Mouse (Mus musculus): ENCODE results near the gene Nabp1.

Gene Nabp1

DNA sequence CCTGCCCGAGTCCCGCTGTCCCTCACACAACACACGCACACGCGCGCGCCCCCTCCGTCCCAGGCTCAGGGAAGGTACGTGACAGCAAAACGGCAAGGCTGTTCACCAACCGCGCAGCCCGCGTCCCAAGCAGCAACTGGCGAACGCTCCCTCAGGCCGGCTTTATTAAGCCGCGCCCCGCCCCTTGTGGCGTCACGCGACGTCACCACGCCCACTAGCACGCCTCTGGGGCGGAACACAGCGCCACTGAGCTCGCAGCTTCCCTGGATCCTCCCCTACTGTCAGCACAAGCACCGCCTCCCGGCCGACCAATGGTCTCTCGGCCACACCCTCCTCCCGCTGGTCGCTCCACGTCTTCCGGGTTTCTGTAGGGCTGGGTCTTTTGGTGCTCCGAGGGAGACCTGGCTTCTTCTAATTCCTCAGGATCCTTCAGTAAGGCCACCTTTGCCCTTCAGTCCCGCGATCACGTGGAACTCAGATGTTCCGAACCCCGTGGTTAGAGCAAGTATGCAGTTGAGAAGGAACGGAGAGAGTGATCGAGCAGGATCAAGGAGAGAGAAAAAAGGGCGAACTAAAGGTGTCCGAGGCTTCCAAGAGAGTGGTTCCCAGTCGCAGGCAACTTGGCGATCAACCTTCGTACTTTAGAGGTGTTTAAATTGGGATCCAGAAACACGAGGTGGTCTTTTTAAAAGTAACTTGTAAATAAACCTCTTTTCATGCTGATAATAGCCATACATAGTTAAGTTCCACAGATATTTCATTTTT is at the start of gene Nabp1:
Gene Nabp1, minus strand, starts transcription at position 164 of the 765 bp plus-strand sequence.
- DNase-seq (ENCODE audit: low spot score in 2 of 2), result peak; percentile 98 to 99

DNA sequence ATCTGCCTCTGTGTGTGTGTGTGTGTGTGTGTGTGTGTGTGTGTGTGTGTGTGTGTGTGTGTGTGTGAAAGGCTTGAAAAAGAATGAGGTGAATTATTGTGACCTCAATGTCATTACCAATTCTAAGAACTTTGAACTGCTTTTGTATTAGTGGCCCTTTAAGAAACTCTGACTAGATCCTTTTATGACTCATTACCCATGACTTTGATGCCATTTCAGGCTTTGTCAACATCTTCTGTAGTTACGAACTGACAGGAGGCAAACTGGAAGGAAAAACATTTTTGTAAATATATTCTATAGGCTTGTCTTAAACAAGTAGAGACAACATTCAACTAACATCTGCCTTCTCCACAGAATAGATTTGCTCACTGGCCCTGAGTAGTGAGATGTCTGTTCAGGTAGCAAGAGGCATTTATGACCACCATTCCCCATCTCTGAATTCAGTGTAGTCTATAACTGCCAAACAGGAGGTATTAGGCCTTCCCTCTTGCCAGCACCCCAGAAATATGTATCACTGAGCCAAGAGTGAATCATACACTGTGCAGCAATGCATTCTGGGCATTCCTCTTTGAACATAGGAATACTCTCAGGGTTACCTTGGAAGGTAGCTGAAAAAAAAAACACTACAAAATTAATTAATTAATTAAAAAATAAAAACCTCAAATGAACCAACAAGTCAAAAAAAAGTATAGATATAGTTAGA is 47.5 kb upstream of the Nabp1 start:
- DNase-seq (ENCODE audit: low spot score in 2 of 2), result no peak

DNA sequence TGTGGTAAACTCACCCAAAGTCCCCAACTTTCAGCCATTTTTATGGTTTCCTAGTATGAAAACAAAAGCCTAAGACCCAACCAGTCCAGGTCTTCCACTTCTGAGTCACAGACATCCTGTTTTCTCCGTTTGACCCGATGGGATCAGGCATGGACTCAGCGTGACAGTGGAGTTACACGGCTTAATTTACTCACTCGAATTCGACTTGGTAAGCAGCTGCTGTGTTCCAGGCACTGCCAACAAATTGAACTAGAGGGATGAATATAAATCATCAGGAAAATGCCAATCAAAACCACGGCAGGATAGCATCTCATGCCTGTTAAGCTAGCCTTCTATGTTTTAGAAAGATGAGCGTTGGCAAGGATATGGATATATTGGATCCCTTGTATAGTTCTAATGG is 43.4 kb upstream of the Nabp1 start:
- no peak for DNase-seq (ENCODE audit: low spot score in 2 of 2)

DNA sequence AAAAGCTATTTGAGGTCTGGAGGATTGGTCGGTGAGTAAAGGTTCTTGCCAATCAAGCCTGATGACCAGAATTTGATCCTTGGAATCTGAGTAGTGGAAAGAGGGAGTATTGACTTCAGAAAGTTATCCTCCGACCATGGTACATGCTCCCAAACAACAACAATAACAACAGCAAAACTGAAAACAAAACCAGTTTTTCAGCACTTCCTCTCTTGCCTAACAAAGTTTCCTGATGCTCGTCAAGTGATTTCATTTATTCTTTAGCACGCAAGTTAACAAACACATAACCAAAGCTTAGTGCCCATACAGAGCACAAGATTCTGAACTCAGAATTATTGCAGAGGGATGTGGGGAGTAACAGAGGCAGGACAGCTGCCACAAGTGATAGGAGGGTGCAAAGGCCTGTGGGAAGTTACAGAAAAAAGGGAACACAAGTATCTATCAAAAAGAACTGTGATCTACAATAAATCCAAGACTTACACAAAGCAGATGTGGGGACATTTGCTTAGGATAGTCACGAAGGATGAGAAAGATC is 42.1 kb upstream of the Nabp1 start:
- DNase-seq (ENCODE audit: low spot score in 2 of 2), result no peak

DNA sequence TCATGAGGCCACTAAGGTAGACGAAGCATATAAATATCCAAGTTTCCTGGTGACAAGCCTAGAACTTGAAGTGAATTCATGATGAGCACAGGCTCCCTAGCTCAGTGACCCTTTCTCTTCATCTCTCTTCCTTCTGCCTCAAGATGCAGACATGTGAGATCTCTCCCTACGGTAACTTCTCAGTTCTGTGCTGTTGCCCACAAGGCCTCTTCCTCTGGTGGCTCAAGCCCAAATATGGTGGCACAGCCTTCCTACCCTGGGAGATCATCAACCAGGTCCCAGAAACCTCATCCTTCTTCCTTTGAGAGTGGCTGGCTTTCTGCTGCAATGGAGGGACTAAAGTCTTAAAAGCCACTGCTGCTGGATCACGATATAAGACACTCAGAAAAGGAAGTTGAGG is 40.9 kb upstream of the Nabp1 start:
- no peak for DNase-seq (ENCODE audit: low spot score in 2 of 2)

DNA sequence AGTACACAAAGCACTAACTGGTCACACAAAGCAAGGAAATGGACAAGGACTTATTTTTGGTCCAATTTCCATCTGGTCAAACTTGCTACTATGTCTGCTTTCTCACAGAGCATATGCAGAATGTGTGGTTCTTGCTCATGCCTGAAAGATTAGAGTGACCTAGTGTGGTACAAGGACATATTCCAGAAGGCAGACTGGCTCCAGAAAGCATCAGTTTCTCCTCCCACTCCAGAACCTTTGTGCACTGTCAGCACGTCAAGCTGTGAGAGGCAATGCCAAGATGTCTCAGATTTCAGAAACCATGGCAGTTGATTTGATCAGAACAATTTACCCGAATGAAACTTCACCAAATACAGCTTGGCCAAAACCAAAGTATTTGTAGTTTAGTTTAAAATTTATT is 37.4 kb upstream of the Nabp1 start:
- no peak for DNase-seq (ENCODE audit: low spot score in 2 of 2)

DNA sequence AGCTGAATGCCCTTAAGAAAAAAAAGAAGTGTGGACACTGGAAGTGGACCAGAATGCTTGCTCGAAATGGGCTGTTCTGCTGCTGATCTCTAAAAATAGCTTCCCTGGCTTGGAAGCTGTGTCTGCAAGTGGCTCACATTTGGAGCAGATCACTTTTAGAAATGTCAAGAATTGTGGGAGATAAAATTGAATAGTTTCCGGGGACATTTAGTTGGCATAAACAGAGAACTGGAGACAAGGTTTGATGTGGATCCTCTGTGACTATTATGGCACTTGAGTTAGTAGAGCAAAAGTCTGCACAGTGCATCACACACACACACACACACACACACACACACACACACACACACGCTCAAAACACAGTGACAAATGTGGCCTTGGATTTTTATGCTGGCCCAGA is 36.8 kb upstream of the Nabp1 start:
- no peak for DNase-seq (ENCODE audit: low spot score in 2 of 2)

DNA sequence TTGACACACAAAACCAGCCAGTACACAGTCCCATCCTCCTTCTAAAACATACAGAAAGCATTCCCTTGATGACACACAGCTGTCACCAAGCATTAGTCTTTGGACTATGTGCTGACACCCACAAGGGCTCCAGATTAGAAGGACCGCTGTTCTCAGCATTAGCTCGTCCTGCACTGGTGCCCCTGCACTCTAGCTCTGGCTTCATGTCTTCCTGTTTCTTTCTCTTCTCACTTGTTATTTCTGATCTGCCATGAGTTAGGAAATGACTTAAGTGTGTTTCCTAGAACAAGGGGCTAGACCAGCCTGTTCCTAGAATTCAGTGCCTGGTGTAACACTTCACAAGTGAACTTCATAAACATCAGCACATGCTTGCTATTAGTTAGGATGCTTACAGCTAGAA is 36.2 kb upstream of the Nabp1 start:
- DNase-seq (ENCODE audit: low spot score in 2 of 2), result no peak

DNA sequence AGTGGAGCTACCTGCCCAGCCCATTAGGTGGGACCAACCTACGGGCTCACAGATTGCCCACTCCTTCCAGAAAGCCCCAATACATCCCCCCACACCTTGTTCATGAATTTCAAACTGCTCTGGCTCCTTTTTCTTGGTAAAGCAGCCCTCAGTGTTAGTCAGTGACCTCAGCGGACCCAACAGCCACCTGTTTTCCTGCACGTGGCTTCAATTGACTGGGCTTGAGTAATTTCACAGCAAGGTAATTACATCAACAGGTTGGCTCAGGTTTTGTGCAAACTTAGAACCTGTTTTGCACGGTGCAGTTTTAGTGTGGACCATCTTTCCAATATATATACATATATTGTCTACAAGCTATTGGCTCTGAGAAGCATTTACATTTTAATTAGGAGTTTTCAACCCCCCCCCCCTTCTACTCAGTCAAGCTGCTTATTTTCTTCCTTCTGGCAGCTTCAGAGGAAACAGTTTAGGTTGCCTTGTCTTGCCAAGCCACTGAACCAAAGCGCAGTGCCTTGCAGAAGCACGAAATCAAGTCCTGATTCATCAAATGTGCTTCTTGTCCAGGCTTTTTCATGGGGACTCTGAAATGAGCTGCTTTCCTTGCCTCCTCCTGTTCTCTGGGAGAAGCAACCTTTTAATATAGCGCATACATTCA is 35.0 kb upstream of the Nabp1 start:
- DNase-seq (ENCODE audit: low spot score in 2 of 2), result no peak

DNA sequence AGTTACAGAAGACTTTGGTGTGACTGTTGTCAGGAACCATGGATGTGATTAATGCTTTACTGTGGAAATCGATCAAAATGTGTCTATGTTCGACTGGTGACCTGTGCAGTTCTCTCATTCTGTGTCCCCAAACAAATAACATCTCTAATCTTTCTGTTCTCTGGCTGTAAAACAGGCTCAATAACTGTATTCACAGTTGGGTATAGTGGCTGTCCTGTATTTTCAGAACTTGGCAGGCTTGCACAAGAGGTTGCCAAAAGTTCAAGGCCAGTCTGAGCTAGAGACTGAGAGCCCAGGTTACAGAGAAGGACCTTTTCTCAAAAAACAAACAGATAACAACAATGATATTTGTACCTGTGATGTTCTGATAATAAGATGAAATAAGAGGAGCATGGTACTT is 34.1 kb upstream of the Nabp1 start:
- DNase-seq (ENCODE audit: low spot score in 2 of 2), result no peak

DNA sequence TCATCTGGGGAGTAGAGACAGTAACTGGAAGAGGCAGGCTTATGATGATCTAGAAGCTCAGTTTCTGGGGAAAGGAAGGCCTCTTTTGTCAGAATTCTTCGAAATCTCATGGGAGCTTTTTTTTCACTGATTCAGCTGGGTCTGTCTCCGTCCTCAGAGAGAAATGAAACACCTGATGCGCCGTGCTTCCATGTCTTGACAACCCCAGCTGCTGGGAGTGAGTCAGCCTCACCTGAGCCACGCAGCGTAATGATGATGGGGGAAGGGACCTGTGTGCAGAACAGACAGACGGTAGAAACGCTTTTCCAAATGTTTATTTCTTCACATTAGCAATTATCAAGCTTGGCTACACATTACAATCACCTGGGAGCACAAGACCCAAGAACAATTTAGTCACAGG is 31.6 kb upstream of the Nabp1 start:
- no peak for DNase-seq (ENCODE audit: low spot score in 2 of 2)

DNA sequence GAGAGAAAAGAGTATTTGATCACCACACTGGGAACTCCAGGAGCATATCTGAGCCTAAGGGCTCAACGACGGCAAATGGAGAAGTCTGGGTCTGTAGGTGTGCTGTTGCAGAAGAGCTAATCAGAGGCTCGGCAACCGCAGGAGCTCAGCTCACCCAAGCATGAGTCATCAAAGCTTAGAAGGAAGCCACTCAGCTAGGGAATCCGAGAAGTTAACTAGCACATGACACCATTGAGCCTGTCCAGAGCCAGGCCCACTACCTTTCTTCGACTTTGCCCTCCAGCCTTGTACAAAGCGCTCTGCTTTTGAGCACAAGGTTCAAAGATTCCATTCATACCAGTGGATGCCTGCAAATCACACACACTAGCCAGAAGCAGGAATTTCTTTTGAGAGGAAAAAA is 30.9 kb upstream of the Nabp1 start:
- peak in 1 of 2 experiments; percentile 14 for DNase-seq (ENCODE audit: low spot score in 2 of 2)

DNA sequence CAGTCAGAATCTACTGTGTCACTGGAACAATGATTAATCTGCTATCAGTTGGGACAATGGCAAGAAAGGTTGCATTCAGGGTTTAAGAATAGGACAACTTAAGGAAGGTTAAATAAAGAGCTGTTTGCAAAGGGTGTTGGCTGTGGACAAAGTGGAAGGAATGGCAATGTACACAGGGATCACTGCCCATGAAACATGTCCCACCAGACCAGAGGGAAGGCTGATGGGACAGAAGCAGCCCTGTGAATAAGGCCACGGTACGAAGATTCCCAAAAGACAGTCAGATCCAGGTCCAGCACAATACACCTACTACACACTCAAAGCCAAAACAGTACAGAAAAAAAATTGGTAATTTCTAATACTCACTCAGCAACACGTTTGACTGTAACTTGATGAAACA is 30.3 kb upstream of the Nabp1 start:
- DNase-seq (ENCODE audit: low spot score in 2 of 2), result no peak

DNA sequence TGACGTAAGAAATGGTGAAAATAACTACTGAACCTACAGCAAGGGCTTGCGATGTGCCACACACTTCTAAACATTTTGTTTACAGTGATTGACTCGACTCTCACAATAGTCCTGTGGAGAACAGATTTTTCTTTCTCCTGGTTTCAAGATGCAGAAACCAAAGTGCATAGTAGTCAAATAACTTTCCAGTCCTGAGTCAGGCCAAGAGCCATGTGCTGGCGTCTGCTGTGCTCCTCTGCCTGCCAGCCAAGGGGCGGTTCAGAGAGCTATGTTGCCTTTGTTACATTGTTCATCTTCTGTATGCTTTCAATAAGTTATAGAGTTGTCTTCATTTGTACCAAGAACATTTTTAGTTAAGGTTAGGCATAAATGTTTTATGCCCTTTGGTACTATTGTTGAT is 29.2 kb upstream of the Nabp1 start:
- DNase-seq (ENCODE audit: low spot score in 2 of 2), result no peak

DNA sequence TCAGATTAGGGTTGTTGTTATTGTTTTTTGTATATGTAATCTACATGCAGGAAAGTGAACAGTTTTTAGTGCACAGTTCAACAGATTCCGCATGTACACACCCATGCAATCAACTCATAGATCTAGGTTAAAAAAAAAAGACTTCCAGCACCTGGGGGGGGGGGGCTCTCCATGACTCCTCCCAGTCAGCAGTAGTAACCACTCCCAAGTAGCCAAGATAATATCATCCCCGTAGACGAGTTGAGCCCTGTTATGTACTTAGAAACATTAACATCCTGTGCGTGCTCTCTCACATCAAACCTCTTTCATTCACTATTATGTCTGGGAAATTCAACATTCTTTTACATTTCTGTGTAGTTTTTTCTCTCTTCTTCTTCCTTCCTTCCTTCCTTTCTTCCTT is 28.0 kb upstream of the Nabp1 start:
- no peak for DNase-seq (ENCODE audit: low spot score in 2 of 2)

DNA sequence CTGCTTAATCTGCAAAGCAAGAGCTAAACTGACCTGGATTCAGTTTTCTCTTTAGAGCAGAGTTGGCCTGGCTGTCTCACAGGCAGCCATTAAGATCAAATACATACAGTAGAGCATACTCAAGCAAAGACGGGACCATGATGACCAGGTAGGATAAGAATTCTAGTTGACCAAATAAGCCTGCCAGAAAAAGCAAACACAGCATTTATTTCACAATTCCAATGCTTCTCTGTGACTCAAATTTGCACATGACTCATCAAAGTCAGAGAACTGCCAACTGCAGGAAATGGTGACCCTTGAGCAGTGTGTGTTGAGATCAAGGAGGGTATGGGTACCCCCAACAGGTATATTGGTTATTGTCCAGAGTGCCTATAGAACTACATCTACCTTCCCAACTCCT is 27.4 kb upstream of the Nabp1 start:
- no peak for DNase-seq (ENCODE audit: low spot score in 2 of 2)

DNA sequence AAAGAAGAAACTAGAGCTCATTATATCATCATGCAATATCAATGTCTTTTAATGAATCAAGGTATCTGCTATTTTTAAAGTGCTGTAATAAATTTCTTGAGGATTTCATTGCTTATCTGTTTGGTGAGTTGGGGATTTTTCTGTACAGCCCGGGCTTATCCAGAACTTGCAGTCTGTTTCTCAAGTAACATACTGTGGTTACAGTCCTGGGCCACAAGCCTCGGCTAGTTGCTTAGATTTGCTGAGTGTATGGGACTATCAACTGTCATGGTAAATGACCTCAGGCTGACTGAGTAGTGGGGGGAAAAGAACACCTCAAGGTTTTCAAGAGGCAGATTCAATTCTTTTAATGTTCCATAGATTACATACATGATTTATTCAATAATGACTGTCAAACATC is 24.8 kb upstream of the Nabp1 start:
- no peak for DNase-seq (ENCODE audit: low spot score in 2 of 2)

DNA sequence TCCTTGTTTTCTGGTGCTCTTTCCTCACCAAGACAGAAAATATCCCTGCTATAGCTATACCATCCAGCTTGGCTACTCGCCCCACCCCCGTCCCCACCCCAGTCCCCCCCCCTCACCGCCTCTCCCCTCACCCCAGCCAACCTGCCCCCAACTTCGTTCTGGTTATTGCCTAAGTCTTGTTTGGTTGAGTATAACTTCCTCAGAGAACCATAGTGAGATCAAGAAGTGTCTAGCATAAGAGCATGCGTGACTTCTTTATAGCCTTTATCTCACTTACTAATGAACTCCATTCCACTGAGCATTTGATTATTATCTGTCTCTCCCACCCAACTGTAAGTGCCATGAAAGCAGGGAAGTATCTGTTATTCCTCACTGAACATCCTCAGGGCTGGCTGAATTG is 24.1 kb upstream of the Nabp1 start:
- DNase-seq (ENCODE audit: low spot score in 2 of 2), result no peak

DNA sequence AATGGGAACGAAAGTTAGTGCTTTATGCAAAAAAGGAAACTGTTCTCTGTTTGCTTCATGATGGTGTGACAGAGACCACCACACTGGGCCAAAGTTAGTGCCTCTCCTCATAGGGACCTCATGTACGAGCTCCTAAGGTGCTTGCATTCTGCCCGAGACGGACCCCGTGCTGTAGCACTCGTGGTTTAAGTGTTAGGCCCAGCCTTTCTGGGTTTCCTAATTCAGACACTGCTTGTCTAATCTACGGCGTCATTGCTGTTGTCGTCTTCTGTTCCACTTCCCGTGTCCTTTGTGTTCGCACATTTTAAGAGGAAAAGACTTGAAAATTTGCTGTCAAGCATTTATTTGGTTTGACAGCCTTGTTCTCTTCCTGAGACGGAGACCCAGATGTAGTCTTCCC is 23.0 kb upstream of the Nabp1 start:
- DNase-seq (ENCODE audit: low spot score in 2 of 2), result no peak

DNA sequence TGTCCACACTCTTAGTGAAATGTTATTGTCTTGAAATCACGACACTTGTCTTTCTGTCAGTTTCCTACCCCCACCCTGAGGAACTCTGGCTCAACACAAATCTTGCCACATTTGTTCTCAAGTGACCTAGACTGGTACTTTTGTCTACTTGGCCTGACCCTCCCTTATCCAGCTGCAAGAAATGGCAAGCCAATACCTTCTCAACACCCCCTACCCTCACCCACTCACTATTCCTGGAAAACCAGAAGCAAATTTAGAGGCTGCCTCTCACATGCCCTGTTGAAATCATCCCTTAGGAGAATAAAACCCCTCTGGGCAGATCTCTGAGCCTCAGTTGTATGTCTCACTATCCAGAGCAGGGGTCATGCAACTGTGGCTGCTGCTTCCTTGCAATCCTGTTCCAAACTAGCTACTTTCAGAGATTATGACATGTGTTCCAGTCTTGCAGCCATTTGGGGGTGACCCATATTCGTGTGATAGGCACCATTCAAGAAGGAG is 20.4 kb upstream of the Nabp1 start:
- DNase-seq (ENCODE audit: low spot score in 2 of 2), result no peak

DNA sequence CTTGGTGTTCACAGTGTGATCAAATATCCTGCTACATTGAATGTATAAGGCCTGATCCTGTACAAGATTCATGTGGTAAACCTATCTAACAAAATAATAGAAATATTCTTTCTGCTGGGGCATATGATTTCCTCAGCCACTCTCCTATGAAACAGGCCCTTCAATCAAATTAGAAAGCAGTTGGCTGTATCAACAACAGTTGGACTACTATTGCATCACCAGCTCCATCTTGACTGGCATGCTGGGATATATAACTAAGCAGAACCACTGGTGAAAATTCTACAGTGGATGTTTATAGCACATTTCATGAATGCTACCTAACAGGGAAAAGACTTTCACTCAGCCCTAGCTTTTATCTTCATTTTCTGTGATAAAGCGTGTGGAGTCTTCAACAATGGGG is 17.9 kb upstream of the Nabp1 start:
- DNase-seq (ENCODE audit: low spot score in 2 of 2), result no peak

DNA sequence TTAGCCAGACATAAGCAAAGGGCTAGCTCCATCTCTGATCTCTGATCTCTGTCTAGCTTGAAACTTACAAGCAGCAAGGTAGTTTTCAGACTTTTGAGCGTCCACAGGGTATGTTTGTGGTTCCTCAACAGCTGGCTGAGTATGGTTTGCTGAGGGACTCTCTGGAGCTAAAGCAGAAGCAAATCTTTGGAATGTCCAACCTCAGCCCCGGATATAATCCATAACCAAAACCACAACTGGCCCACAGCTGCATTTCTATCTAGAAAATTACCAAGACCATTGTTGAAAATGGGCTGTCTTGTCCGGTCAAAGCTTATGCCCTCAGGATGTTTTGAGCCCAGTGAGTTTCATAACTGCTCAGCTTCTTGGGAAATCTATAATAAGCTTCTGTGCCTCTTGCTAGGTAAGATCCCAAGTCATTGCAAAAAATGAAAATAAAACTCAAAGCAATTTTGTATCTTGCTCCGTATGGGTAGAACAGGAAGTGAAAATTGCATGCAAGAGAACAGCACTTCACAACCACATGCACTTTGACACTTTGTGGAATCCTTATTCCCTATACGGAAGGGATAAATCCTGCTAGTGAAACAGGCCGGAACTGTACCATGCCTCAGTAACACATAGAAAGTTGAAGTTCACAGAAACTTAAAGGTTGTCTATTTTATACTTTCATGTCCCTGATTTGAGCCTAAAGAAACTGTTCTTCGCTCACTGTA is 15.5 kb upstream of the Nabp1 start:
- no peak for DNase-seq (ENCODE audit: low spot score in 2 of 2)
